Mouse (Mus musculus) urinary bladder, postnatal 14 days (tissue): ENCODE measurements around the gene Tmem240.
"Not testable (repeated sequence)": the region's sequence is repeated elsewhere in the genome, so short reads cannot be mapped to it uniquely, and the experiment has no call there.

Experiments used
- DNase-seq: peaks from one replicate; pipeline ENCODE4 v3.0.0; 2021; ENCODE audit warnings: low spot score

Gene Tmem240

GRCm38 (mm10) chr4:155734350-155734941, at the start of gene Tmem240:
Tmem240 (plus strand) TSS chr4:155734800.
- peak; percentile 90 for DNase-seq

- not testable (repeated sequence) for DNase-seq
Observed at GRCm38 (mm10) chr4:155687764-155688163, 46.8 kb upstream of the Tmem240 start.

DNA sequence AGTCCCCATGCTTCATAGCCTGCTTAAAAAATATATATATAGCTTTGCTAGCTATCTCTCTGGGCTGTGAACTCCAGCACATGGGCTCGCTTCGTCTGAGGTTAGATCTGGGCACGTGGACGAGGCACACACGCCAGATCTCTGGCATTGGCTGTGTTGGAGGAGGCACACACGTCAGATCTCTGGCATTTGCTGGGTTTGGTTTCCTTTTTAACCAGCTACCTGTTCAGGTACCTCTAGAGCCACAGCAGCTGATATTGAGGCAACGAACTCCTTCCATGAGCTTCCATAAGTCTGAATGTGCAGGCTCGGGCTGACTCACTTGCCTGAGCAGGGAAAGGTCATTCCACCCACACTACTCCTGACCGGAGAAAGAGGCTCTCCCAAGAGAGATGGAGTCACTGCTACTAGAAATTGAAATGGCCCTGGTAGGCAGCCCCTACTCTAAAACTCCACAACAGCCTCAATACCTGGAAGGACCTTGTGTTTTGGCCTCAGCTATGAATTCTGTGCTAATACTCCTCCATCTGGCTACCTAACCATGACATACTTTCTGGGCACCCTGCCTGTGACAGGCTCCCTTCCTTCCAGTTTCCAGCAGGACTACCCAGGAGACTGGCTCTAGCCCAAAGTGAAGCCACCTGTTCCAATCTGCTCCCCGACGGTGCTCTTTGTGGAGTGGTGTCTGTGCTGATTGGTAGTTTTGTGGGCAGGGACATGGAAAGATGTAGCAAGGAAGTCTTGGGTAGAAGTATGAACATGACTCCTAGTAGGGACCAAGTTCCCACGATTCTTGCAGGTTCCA, 43.8 kb upstream of the Tmem240 start:
- DNase-seq, result no peak

DNA sequence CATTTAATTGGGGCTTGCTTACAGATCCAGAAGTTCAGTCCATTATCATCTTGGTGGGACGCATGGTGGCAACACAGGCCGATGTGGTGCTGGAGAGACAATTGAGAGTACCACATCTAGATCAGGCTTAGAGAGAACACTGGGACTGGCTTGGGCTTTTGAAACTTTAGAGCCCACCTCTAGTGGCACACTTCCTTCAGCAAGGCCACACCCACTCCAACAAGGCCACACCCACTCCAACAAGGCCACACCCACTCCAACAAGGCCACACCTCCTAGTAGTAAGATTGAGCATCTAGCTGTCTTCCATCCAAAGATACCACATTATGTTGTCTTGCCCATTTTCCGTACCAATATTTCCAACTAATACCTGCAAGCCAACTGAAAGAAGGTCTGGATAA, 42.2 kb upstream of the Tmem240 start:
- no peak for DNase-seq

GRCm38 (mm10) chr4:155694111-155694481, 40.5 kb upstream of the Tmem240 start, which contains the start of gene Fndc10:
Fndc10 (plus strand) TSS chr4:155694342.
- peak; percentile 68 for DNase-seq

DNA sequence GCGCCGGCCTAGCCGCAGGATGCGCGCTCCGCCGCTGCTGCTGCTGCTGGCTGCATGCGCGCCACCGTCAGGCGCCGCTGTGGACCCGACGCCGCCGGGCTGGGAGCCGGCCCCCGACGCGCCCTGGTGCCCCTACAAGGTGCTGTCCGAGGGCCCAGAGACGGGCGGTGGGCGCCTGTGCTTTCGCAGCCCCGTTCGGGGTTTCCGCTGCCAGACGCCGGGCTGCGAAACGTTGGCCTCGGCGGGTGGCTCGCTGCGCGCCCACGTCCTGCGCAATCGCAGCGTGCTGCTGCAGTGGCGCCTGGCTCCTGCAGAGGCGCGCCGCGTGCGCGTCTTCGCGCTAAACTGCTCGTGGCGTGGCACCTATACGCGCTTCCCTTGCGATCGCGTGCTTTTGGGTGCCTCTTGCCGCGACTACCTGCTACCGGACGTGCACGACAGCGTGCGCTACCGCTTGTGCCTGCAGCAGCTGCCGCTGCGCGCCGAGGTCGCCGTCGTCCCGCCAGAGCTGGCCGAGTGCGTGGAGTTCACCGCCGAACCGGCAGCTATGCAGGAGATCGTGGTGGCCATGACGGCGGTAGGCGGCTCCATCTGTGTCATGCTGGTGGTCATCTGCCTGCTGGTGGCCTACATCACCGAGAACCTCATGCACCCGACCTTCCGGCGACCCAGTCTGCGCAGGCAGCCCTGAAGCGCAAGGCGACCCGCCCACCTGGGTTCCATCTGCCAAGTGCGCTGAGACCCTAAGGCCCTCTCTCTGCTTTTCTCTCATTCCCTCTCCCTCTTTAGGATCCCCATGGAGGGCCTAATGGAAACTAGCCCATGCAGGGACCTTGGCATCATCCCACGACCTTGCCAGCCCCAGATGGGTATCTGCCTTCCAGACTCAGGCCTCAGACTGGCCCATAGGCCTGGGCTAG, 39.9 kb upstream of the Tmem240 start:
- DNase-seq, result peak; percentile 53

- DNase-seq, result no peak
Observed at GRCm38 (mm10) chr4:155695531-155696062, 39.0 kb upstream of the Tmem240 start.

DNA sequence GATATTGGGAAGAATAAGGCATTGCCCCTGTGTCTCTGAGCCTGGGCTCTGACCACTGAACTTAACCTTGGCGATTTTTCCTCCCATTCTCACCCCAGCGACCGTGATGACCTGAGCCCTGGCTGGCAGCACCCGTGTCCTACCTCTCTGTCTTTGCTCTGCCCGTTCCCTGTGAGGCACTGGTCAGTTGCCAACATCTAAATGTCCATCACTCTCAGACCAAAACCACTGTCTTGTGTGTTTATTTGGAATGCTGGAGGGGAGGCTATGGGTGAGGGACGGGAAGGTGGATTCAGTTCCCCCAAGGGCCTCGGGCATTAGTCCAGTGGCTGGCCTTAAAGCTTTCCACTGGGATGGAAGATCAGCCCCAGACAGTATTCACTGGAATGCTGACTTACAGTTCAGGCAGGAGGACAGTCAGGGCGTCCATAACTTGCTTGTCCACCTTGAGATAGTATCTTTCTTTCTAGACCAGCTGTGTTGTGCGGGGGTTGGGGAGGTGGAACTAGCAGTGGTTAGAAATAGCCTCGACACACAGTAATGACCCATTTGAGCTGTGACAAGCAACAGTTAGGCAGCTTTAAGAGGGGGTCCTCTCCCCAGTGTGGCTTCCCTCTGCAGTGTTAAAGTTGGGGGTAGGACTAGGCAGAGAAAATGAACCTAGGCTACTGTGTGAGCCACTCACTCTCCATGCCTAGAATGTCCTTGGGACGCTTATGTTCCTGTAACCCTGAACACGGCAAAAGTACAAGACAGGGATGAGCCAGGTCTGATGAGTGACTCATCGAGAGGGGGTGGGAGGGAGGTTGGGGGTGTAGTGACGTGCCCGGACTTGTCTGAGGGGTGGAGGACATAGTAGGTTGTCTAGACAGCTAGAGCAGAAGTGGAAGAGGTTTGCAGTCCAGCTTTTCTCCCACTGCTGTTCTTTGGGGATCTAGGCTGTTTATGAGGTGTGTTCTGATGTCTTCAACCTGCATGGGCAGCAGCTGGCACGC, 38.0 kb upstream of the Tmem240 start:
- no peak for DNase-seq

DNA sequence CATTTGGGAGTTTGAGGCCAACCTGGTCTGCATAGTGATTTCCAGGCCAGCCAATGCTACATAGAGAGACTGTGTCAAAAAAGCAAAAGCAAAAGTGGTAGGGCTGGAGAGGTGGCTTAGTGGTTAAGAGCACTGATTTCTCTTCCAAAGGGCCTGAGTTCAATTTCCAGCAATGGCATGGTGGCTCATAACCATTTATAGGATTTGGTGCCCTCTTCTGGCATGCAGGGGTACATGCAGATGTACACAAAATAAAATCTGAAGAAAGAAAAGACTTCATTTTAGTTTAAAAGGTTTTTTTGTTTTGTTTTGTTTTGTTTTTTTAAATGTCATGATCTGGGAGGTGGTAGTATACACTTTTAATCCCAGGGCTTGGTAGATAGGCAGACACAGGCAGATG, 34.2 kb upstream of the Tmem240 start:
- no peak for DNase-seq

DNA sequence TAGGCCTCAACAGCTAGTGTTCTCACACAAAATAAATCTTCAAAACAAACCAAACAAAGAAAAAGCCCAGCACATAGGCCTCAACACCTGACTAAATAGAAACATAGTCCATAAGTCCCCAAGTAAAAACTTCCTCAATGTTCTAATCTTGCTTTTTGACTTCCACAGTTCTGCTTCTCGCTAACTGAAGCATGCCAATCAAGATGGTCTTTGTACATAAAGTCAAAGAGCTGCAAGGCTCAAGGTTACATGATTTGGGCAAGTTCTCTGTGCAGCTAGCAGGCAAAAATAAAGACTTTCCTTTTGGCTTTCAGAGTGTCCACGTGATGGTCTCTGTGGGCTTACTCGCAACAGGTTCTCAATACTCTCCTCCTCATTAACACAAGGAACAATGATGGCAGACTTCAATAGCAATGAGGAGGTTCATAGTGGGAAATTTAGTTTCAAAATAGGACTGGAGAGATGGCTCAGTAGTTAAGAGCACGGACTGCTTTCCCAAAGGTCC, 31.1 kb upstream of the Tmem240 start:
- DNase-seq, result no peak

- DNase-seq, result peak; percentile 94
Observed at GRCm38 (mm10) chr4:155704721-155705591, 29.6 kb upstream of the Tmem240 start, which contains the start of gene Ssu72. Ssu72 (plus strand) TSS chr4:155704800.

- no peak for DNase-seq
Observed at GRCm38 (mm10) chr4:155705592-155705929, 29.0 kb upstream of the Tmem240 start.

- DNase-seq, result no peak
Observed at GRCm38 (mm10) chr4:155708582-155708981, 26.0 kb upstream of the Tmem240 start.

- DNase-seq, result no peak
Observed at GRCm38 (mm10) chr4:155708988-155709387, 25.6 kb upstream of the Tmem240 start.

DNA sequence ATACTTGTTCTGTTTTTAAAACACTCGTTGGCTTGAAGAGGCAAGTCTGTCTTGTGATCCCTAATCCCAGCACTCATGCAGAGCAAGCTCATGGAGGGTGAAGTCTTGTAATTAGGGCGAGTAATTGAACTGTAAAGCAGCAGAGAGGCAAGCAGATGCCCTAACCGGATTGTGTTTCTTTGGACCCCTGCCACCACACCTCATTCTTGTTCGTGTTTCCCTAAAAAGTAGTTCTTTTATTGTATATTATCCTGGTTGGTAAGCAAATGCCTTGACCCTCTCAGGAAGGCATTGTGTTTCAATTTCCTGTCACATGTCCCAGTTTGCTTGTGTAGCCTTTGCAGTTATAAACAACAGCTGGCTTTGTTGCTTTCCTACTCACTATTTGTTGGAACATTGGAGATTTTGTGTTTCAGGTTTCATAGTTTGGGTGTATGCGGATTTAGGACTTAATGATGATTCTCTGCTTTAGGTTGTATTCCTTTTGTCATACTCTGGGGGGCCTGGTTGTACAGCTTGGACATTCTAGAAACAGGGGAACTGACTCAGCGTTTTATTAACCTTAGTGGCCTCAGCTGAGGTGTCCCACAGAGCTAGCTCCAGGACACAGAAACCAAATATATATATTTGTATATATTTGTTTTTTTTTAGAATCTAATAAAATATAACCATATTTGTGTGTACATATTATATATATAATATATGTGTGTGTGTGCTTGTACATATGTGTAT, 23.9 kb upstream of the Tmem240 start:
- no peak for DNase-seq

- no peak for DNase-seq
Observed at GRCm38 (mm10) chr4:155721668-155722083, 12.9 kb upstream of the Tmem240 start.

- DNase-seq, result no peak
Observed at GRCm38 (mm10) chr4:155727993-155728392, 6.6 kb upstream of the Tmem240 start.

GRCm38 (mm10) chr4:155733267-155733666, 1.3 kb upstream of the Tmem240 start:
- no peak for DNase-seq
